Mouse (Mus musculus) forebrain, embryonic 14.5 days (tissue): ENCODE measurements around the gene Chil5. TPM values are rescaled to one million over a fixed set of nuclear protein-coding genes. Genes with fewer than 3 reads are reported as not detected.

Experiments used
- ATAC-seq: fragments of 200-750 bp; cut with Nextera tagmentation; 2 replicates; pipeline ENCODE4 v1.8.0; 2017; ENCODE audit warnings: mild to moderate bottlenecking, moderate library complexity
- DNase-seq: peaks from one replicate; pipeline ENCODE4 v3.0.0-alpha.2; 2015; ENCODE audit warnings: low spot score
- H3K27ac ChIP-seq: fragments of 300-500 bp; sonication (generic); 2 replicates; pipeline ENCODE4 v1.5.1; 2014; ENCODE audit warnings: low read depth, mild to moderate bottlenecking, control low read depth, low read length, moderate library complexity
- H3K27me3 ChIP-seq: fragments of 300-500 bp; sonication (generic); replicated peaks from 2 replicates; pipeline ENCODE4 v1.6.1; 2014; ENCODE audit warnings: low read length, control low read depth, mixed read lengths; ENCODE audit not compliant: control insufficient read depth, insufficient read depth
- H3K36me3 ChIP-seq: fragments of 300-500 bp; sonication (generic); 2 replicates; pipeline ENCODE4 v1.6.1; 2014; ENCODE audit warnings: low read length, control low read depth; ENCODE audit not compliant: control insufficient read depth, insufficient read depth
- H3K4me1 ChIP-seq: fragments of 300-500 bp; sonication (generic); 2 replicates; pipeline ENCODE4 v1.6.1; 2014; ENCODE audit warnings: antibody characterized with exemption, low read length, control low read depth; ENCODE audit not compliant: control insufficient read depth, insufficient read depth
- H3K4me2 ChIP-seq: fragments of 300-500 bp; sonication (generic); 2 replicates; pipeline ENCODE4 v1.6.1; 2014; ENCODE audit warnings: mild to moderate bottlenecking, control low read depth, low read length
- H3K4me3 ChIP-seq: fragments of 300-500 bp; sonication (generic); 2 replicates; pipeline ENCODE4 v1.5.1; 2014; ENCODE audit warnings: low read depth, low read length, control low read depth
- H3K9ac ChIP-seq: fragments of 300-500 bp; sonication (generic); 2 replicates; pipeline ENCODE4 v1.6.1; 2014; ENCODE audit warnings: mild to moderate bottlenecking, low read length, control low read depth, moderate library complexity
- H3K9me3 ChIP-seq: fragments of 300-500 bp; sonication (generic); replicated peaks from 2 replicates; pipeline ENCODE4 v1.6.1; 2016; ENCODE audit warnings: low read length, control low read depth, mixed read lengths; ENCODE audit not compliant: control insufficient read depth
- WGBS: fragments of 180-500 bp; shearing (Covaris S2); extraction: QIAGEN DNeasy Blood & Tissue Kit; methylation state at CpG from one replicate; pipeline ENCODE4 v1.1.7; 2014; 5-methylcytosine and 5-hydroxymethylcytosine counted together
- polyA plus RNA-seq: library from polyadenylated mRNA; unstranded; fragments of >200 nt; fragmentation: Nextera tagmentation; extraction: Ambion mirVana; gene quantifications from 2 replicates; pipeline ENCODE4 v1.2.1, GENCODE M21; 2014

The Chil5 gene
- polyA plus RNA-seq, 1 experiment from 2014 or later: not detected

- H3K36me3 ChIP-seq: peaks cover 33% of the 10 kb centered on the region
- no peak for ATAC-seq
- WGBS: 85% methylated on average over 5 of the region's 5 CpGs
Observed at GRCm38 (mm10) chr3:105971831-105972446, 60.7 kb downstream of the Chil5 start.

More at GRCm38 (mm10) chr3:105971831-105972446, 60.7 kb downstream of the Chil5 start:
- H3K27me3 ChIP-seq: no peaks in the 10 kb centered on the region
- H3K9ac ChIP-seq: no peak overlapping the region
- H3K27ac ChIP-seq: no peak overlapping the region
- H3K4me3 ChIP-seq: no peak overlapping the region
- H3K4me1 ChIP-seq: no peaks in the 10 kb centered on the region
- DNase-seq: no peak
- no peaks in the 10 kb centered on the region for H3K9me3 ChIP-seq
- H3K4me2 ChIP-seq: no peak overlapping the region

Other genes with a start within 250 kb of the Chil5 start
- 48.1 and 69.3 TPM in 2 replicates for gene Rap1a, start 231.5 kb downstream of the Chil5 start, polyA plus RNA-seq
- gene Adora3, start 162.0 kb downstream of the Chil5 start, polyA plus RNA-seq: 0.11 and 0.28 TPM in 2 replicates
- gene Tmigd3, start 161.9 kb downstream of the Chil5 start, polyA plus RNA-seq: not detected in 2 replicates
- gene I830077J02Rik, start 100.2 kb downstream of the Chil5 start, polyA plus RNA-seq: 0.36 TPM in 1 of 2 replicates, not detected in the other
- 87.5 and 88.2 TPM in 2 replicates for gene Wdr77, start 73.4 kb downstream of the Chil5 start, polyA plus RNA-seq
- 552 and 581 TPM in 2 replicates for gene Atp5f1, start 72.7 kb downstream of the Chil5 start, polyA plus RNA-seq
- 1.9 and 2.6 TPM in 2 replicates for gene Ovgp1, start 59.1 kb downstream of the Chil5 start, polyA plus RNA-seq
- 7.8 and 8.3 TPM in 2 replicates for gene Pifo, start 18.2 kb downstream of the Chil5 start, polyA plus RNA-seq
- gene Chia1, start 80.4 kb upstream of the Chil5 start, polyA plus RNA-seq: 1.0 and 1.5 TPM in 2 replicates
- 0.23 TPM in 1 of 2 replicates, not detected in the other for gene Chil3, start 134.8 kb upstream of the Chil5 start, polyA plus RNA-seq
- gene Chil4, start 186.7 kb upstream of the Chil5 start, polyA plus RNA-seq: not detected in 2 replicates